ENCODE assay signal across 20 mouse cellular contexts in the genomic region with DNA sequence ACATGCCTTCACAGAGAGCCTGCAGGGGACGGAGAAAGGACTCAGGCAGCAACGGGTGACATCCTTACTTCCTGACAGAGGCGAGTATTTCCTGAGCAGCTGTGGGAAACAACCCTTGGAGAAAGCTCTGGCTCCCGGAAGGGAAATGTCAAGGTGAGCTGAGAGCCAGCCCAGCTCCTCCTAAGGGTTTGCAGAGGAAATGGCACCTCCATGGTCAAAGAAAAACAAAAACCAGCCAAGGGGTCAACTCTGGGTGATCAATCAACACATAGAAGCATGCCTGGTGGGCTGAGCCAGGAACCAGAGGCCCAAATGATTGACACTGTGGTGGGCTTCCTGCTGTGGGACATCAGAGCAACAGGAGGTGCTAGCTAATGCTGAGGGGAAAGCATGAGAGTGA. TPM values are rescaled to one million over a fixed set of nuclear protein-coding genes. Genes with fewer than 3 reads are reported as not detected.
DNase-seq lines count a peak whose midpoint lies in the region; ATAC-seq and TF ChIP-seq lines count a peak whose summit lies in the region.
"Had no signal": no experiment of that assay in that cellular context is flagged by ENCODE, and none has a peak within 500 bp of the region (broad histone marks: within the 10 kb centered on the region; RNA-seq: fewer than 3 reads in every experiment).

No protein-coding gene starts in this region.

- H3K4me1 ChIP-seq in lung, embryonic 14.5 days (ENCODE audit: insufficient read depth) = no peaks in the 10 kb centered on the region
- peaks cover 26% of the 10 kb centered on the region for H3K4me1 ChIP-seq in limb, embryonic 10.5 days
- no peaks in the 10 kb centered on the region for H3K4me1 ChIP-seq in midbrain, embryonic 16.5 days (ENCODE audit: control insufficient read depth, insufficient read depth, low read length)
- H3K4me1 ChIP-seq: intestine, embryonic 15.5 days; midbrain, embryonic 10.5 days had no signal

- H3K9me3 ChIP-seq in lung, embryonic 14.5 days (ENCODE audit: low read depth, low read length) = no peaks in the 10 kb centered on the region
- H3K9me3 ChIP-seq in limb, embryonic 10.5 days (replicated peaks) = no peaks in the 10 kb centered on the region
- H3K9me3 ChIP-seq in midbrain, embryonic 16.5 days (replicated peaks; ENCODE audit: control insufficient read depth, low read length, poor library complexity, severe bottlenecking) = no peaks in the 10 kb centered on the region
- H3K9me3 ChIP-seq: heart, embryonic 12.5 days; intestine, embryonic 15.5 days; midbrain, embryonic 10.5 days had no signal

- peak; percentile 35 for DNase-seq in adrenal gland, adult 2 months
- no peak for DNase-seq in adrenal gland, postnatal 25 days
- DNase-seq in lung, embryonic 14.5 days = peak; percentile 33
- DNase-seq in lung, postnatal 4 days = no peak
- peak; percentile 35 for DNase-seq in kidney, adult 9 months
- DNase-seq in limb, embryonic 10.5 days (ENCODE audit: low spot score) = no peak
- DNase-seq in left cerebral cortex, adult 9 months (ENCODE audit: low spot score in 2 of 2) = no peak
- DNase-seq: cerebellum, adult 9-11 months; forebrain, postnatal 0 days; gastrocnemius, postnatal 14 days; heart, postnatal 4 days; layer of hippocampus, adult 9-11 months; lung, postnatal 14 days; right cerebral cortex, adult 18-20 months had no signal

- no peak overlapping the region for H3K4me2 ChIP-seq in lung, embryonic 14.5 days
- no peak overlapping the region for H3K4me2 ChIP-seq in midbrain, embryonic 16.5 days (ENCODE audit: low read length)
- H3K4me2 ChIP-seq: heart, embryonic 12.5 days; intestine, embryonic 15.5 days; liver, embryonic 11.5 days had no signal

- H3K27me3 ChIP-seq in lung, embryonic 14.5 days (ENCODE audit: insufficient read depth, low read length) = no peaks in the 10 kb centered on the region
- H3K27me3 ChIP-seq in limb, embryonic 10.5 days (ENCODE audit: low read depth, poor library complexity, severe bottlenecking) = no peaks in the 10 kb centered on the region
- no peaks in the 10 kb centered on the region for H3K27me3 ChIP-seq in midbrain, embryonic 16.5 days (ENCODE audit: control insufficient read depth, insufficient read depth, low read depth, low read length)
- H3K27me3 ChIP-seq: CH12.LX; heart, embryonic 12.5 days; intestine, embryonic 15.5 days had no signal

- no peaks in the 10 kb centered on the region for H3K36me3 ChIP-seq in lung, embryonic 14.5 days (ENCODE audit: insufficient read depth)
- H3K36me3 ChIP-seq in limb, embryonic 10.5 days = no peaks in the 10 kb centered on the region
- H3K36me3 ChIP-seq in midbrain, embryonic 16.5 days (ENCODE audit: control insufficient read depth, insufficient read depth, low read length) = no peaks in the 10 kb centered on the region
- H3K36me3 ChIP-seq: heart, embryonic 12.5 days; intestine, embryonic 15.5 days; midbrain, embryonic 10.5 days had no signal

- H3K9ac ChIP-seq in lung, embryonic 14.5 days = no peak overlapping the region
- no peak overlapping the region for H3K9ac ChIP-seq in midbrain, embryonic 16.5 days (ENCODE audit: low read depth, low read length)
- H3K9ac ChIP-seq: forebrain, postnatal 0 days; heart, embryonic 12.5 days; intestine, embryonic 15.5 days had no signal

- no peak for TF ChIP-seq CTCF in lung, embryonic 14.5 days (IDR thresholded peaks at IDR 0.05; ENCODE audit: low read depth)

- no peak for ATAC-seq in lung, embryonic 14.5 days (ENCODE audit: insufficient read depth)
- no peak for ATAC-seq in midbrain, embryonic 16.5 days
- ATAC-seq: forebrain, postnatal 0 days; intestine, embryonic 15.5 days had no signal

- 0 out of 2 replicates have a peak overlapping the region, but pooled peaks have one; percentile 6 for H3K27ac ChIP-seq in lung, embryonic 14.5 days (ENCODE audit: low read depth)
- H3K27ac ChIP-seq in limb, embryonic 10.5 days = peak overlapping the region; percentile 39
- H3K27ac ChIP-seq in midbrain, embryonic 16.5 days (ENCODE audit: low read length) = no peak overlapping the region
- H3K27ac ChIP-seq: intestine, embryonic 15.5 days; midbrain, embryonic 10.5 days had no signal

- no peak overlapping the region for H3K4me3 ChIP-seq in lung, embryonic 14.5 days (ENCODE audit: low read depth, low read length)
- no peak overlapping the region for H3K4me3 ChIP-seq in limb, embryonic 10.5 days
- no peak overlapping the region for H3K4me3 ChIP-seq in midbrain, embryonic 16.5 days (ENCODE audit: low read depth, low read length)
- H3K4me3 ChIP-seq: heart, embryonic 12.5 days; intestine, embryonic 15.5 days; midbrain, embryonic 10.5 days had no signal

- WGBS in lung, embryonic 14.5 days = 21% methylated on average over 4 of the region's 4 CpGs
- WGBS in limb, embryonic 10.5 days = 28% methylated on average over 4 of the region's 4 CpGs
- 76% methylated on average over 4 of the region's 4 CpGs for WGBS in midbrain, embryonic 16.5 days

RNA-seq across cellular contexts. Expression of gene Pemt, which starts 29.6 kb away (rescaled TPM):
- 10 to 100 TPM in 1 of 2 experiments, 1 to 10 TPM in 1; 8.4 to 12.5 TPM for total RNA-seq in adrenal gland, adult 2 months (2021)
- 11.2 and 13.1 TPM in 2 replicates for polyA plus RNA-seq in adrenal gland, adult 2 months (2012; rRNA removed)
- 5.1 and 16.5 TPM in 2 replicates for total RNA-seq in adrenal gland, postnatal 25 days (2021)
- 8.8 and 9.7 TPM in 2 replicates for polyA plus RNA-seq in lung, embryonic 14.5 days (2014; fragmentation: Nextera tagmentation; extraction: Ambion mirVana)
- 5.3 and 7.5 TPM in 2 replicates for polyA plus RNA-seq in limb, embryonic 10.5 days (2016; fragmentation: Nextera tagmentation; extraction: Ambion mirVana)
- 7.6 and 9.4 TPM in 2 replicates for polyA plus RNA-seq in midbrain, embryonic 16.5 days (2015; fragmentation: Nextera tagmentation; extraction: Ambion mirVana)

RNA-seq across cellular contexts. Expression of gene Rasd1, which starts 52.0 kb away (rescaled TPM):
- 10 to 100 TPM; 20.7 to 43.3 TPM for total RNA-seq in adrenal gland, adult 2 months (2021)
- 24.8 and 31.6 TPM in 2 replicates for polyA plus RNA-seq in adrenal gland, adult 2 months (2012; rRNA removed)
- 21.7 and 26.5 TPM in 2 replicates for total RNA-seq in adrenal gland, postnatal 25 days (2021)
- 1.7 and 2.2 TPM in 2 replicates for polyA plus RNA-seq in lung, embryonic 14.5 days (2014; fragmentation: Nextera tagmentation; extraction: Ambion mirVana)
- 1.0 and 1.1 TPM in 2 replicates for polyA plus RNA-seq in limb, embryonic 10.5 days (2016; fragmentation: Nextera tagmentation; extraction: Ambion mirVana)
- polyA plus RNA-seq in midbrain, embryonic 16.5 days (2015; fragmentation: Nextera tagmentation; extraction: Ambion mirVana) = 1.7 and 2.5 TPM in 2 replicates

Comparison
In these comparisons a context has a peak if more than half of its experiments do, and no peak if none do; other contexts are left out.
1. DNase-seq: peak in adrenal gland, adult 2 months (single experiment), lung, embryonic 14.5 days (single experiment) and kidney, adult 9 months (single experiment); none in adrenal gland, postnatal 25 days (single experiment), lung, postnatal 4 days (0 of 2), limb, embryonic 10.5 days (single experiment) and left cerebral cortex, adult 9 months (0 of 2).